Mouse (Mus musculus): ENCODE results near the gene Ap3m1. TPM values are rescaled to one million over a fixed set of nuclear protein-coding genes. Genes with fewer than 3 reads are reported as not detected.

The Ap3m1 gene
- total RNA-seq, 1 experiment, result 48.5 TPM

GRCm38 (mm10) chr14:21053586-21053985 lies 1.3 kb upstream of the Ap3m1 start:
- Histone ChIP-seq H3K9me3 (ENCODE audit: control insufficient read depth, insufficient read depth, low read depth, low read length) (no peaks in the 10 kb centered on the region), H3K9ac (ENCODE audit: insufficient read depth, low read depth, low read length, poor library complexity, severe bottlenecking) (no peak overlapping the region; the same call in 1 of the 2 replicates), H3K27ac (ENCODE audit: insufficient read depth, low read depth, low read length, poor library complexity, severe bottlenecking) (no peak overlapping the region), H3K4me1 (ENCODE audit: control insufficient read depth in 2 of 2, insufficient read depth in 2 of 2, low read length in 2 of 2, poor library complexity in 1 of 2) (peaks cover 0 to under 1% of the 10 kb centered on the region in 2 experiments; a peak in 1 of 4 replicates), H3K36me3 (ENCODE audit: control insufficient read depth, insufficient read depth, low read length, poor library complexity, severe bottlenecking) (no peaks in the 10 kb centered on the region), H3K4me3 (ENCODE audit: insufficient read depth in 1 of 2, low read depth in 1 of 2, low read length in 2 of 2, poor library complexity in 1 of 2, severe bottlenecking in 1 of 2) (peak overlapping the region; percentile 86 to 98; a peak in 3 of 4 replicates)
- no peak for DNase-seq (ENCODE audit: low read depth, low spot score)
- in situ Hi-C loops (cut with MboI; ENCODE audit: low sequenced_read_pairs in 2 of 2, unreplicated experiment in 2 of 2), result no loop called here
- no peak for TF ChIP-seq CHD2 (IDR thresholded peaks at IDR 0.05; ENCODE audit: low read depth, low read length)
- no peak for TF ChIP-seq ZC3H11A (IDR thresholded peaks at IDR 0.05; ENCODE audit: borderline replicate concordance, low read depth, low read length)
- TF ChIP-seq MAFK (IDR thresholded peaks at IDR 0.05; ENCODE audit: insufficient read depth, low read depth, low read length), result no peak

- no peak for DNase-seq (ENCODE audit: low read depth, low spot score)
- in situ Hi-C loops (cut with MboI; ENCODE audit: low sequenced_read_pairs in 2 of 2, unreplicated experiment in 2 of 2), result no loop called here
- Histone ChIP-seq H3K4me1 (ENCODE audit: control insufficient read depth in 2 of 2, insufficient read depth in 2 of 2, low read length in 2 of 2, poor library complexity in 1 of 2) (peaks cover 0 to 2% of the 10 kb centered on the region in 2 experiments; a peak in 1 of 4 replicates), H3K9ac (ENCODE audit: insufficient read depth, low read depth, low read length, poor library complexity, severe bottlenecking) (peak overlapping the region; percentile 88; the same call in 1 of the 2 replicates), H3K27ac (ENCODE audit: insufficient read depth, low read depth, low read length, poor library complexity, severe bottlenecking) (no peak overlapping the region), H3K4me3 (ENCODE audit: insufficient read depth in 1 of 2, low read depth in 1 of 2, low read length in 2 of 2, poor library complexity in 1 of 2, severe bottlenecking in 1 of 2) (peak overlapping the region; percentile 86 to 98), H3K36me3 (ENCODE audit: control insufficient read depth, insufficient read depth, low read length, poor library complexity, severe bottlenecking) (no peaks in the 10 kb centered on the region), H3K9me3 (ENCODE audit: control insufficient read depth, insufficient read depth, low read depth, low read length) (no peaks in the 10 kb centered on the region)
- no peak for TF ChIP-seq CHD2 (IDR thresholded peaks at IDR 0.05; ENCODE audit: low read depth, low read length)
- TF ChIP-seq HCFC1 (IDR thresholded peaks at IDR 0.05; ENCODE audit: borderline replicate concordance, insufficient read depth, low read length), result no peak
- TF ChIP-seq MAFK (IDR thresholded peaks at IDR 0.05; ENCODE audit: insufficient read depth, low read depth, low read length), result no peak
- no peak for TF ChIP-seq ZNF384 (IDR thresholded peaks at IDR 0.05; ENCODE audit: low read depth, low read length)
- TF ChIP-seq ZC3H11A (IDR thresholded peaks at IDR 0.05; ENCODE audit: borderline replicate concordance, low read depth, low read length), result no peak
Observed at GRCm38 (mm10) chr14:21053151-21053550, 843 bp upstream of the Ap3m1 start.

GRCm38 (mm10) chr14:21052781-21053130 lies 448 bp upstream of the Ap3m1 start:
- peaks cover 2 to 3% of the 10 kb centered on the region in 2 experiments; a peak in 1 of 4 replicates for H3K4me1 ChIP-seq (ENCODE audit: control insufficient read depth in 2 of 2, insufficient read depth in 2 of 2, low read length in 2 of 2, poor library complexity in 1 of 2)
- H3K36me3 ChIP-seq (ENCODE audit: control insufficient read depth, insufficient read depth, low read length, poor library complexity, severe bottlenecking), result no peaks in the 10 kb centered on the region
- in situ Hi-C loops (cut with MboI; ENCODE audit: low sequenced_read_pairs in 2 of 2, unreplicated experiment in 2 of 2), result no loop called here
- peak; percentile 51 for DNase-seq (ENCODE audit: low read depth, low spot score)
- TF ChIP-seq ZC3H11A (IDR thresholded peaks at IDR 0.05; ENCODE audit: borderline replicate concordance, low read depth, low read length) (no peak), MAFK (IDR thresholded peaks at IDR 0.05; ENCODE audit: insufficient read depth, low read depth, low read length) (no peak), CHD2 (IDR thresholded peaks at IDR 0.05; ENCODE audit: low read depth, low read length) (no peak), ZNF384 (IDR thresholded peaks at IDR 0.05; ENCODE audit: low read depth, low read length) (no peak), HCFC1 (IDR thresholded peaks at IDR 0.05; ENCODE audit: borderline replicate concordance, insufficient read depth, low read length) (no peak)
- H3K9me3 ChIP-seq (ENCODE audit: control insufficient read depth, insufficient read depth, low read depth, low read length), result no peaks in the 10 kb centered on the region
- H3K27ac ChIP-seq (ENCODE audit: insufficient read depth, low read depth, low read length, poor library complexity, severe bottlenecking), result peak overlapping the region; percentile 81; the same call in 1 of the 2 replicates
- peak overlapping the region; percentile 86 to 98 for H3K4me3 ChIP-seq (ENCODE audit: insufficient read depth in 1 of 2, low read depth in 1 of 2, low read length in 2 of 2, poor library complexity in 1 of 2, severe bottlenecking in 1 of 2)
- peak overlapping the region; percentile 88 for H3K9ac ChIP-seq (ENCODE audit: insufficient read depth, low read depth, low read length, poor library complexity, severe bottlenecking)

- no peak for DNase-seq (ENCODE audit: low read depth, low spot score)
- H3K4me1 ChIP-seq (ENCODE audit: control insufficient read depth in 2 of 2, insufficient read depth in 2 of 2, low read length in 2 of 2, poor library complexity in 1 of 2), result peaks cover 2 to 3% of the 10 kb centered on the region in 2 experiments; a peak in 1 of 4 replicates
Observed at GRCm38 (mm10) chr14:21051380-21052111, 762 bp downstream of the Ap3m1 start.

More at GRCm38 (mm10) chr14:21051380-21052111, 762 bp downstream of the Ap3m1 start:
- Histone ChIP-seq H3K27ac (ENCODE audit: insufficient read depth, low read depth, low read length, poor library complexity, severe bottlenecking) (peak overlapping the region; percentile 91), H3K36me3 (ENCODE audit: control insufficient read depth, insufficient read depth, low read length, poor library complexity, severe bottlenecking) (no peaks in the 10 kb centered on the region), H3K9ac (ENCODE audit: insufficient read depth, low read depth, low read length, poor library complexity, severe bottlenecking) (peak overlapping the region; percentile 91), H3K4me3 (ENCODE audit: insufficient read depth in 1 of 2, low read depth in 1 of 2, low read length in 2 of 2, poor library complexity in 1 of 2, severe bottlenecking in 1 of 2) (peak overlapping the region; percentile 86 to 98), H3K9me3 (ENCODE audit: control insufficient read depth, insufficient read depth, low read depth, low read length) (no peaks in the 10 kb centered on the region)
- in situ Hi-C loops (cut with MboI; ENCODE audit: low sequenced_read_pairs in 2 of 2, unreplicated experiment in 2 of 2), result no loop called here
- peak; percentile 61; the same call in 1 of the 2 replicates for TF ChIP-seq ZNF384 (IDR thresholded peaks at IDR 0.05; ENCODE audit: low read depth, low read length)
- no peak for TF ChIP-seq HCFC1 (IDR thresholded peaks at IDR 0.05; ENCODE audit: borderline replicate concordance, insufficient read depth, low read length)
